Mouse (Mus musculus): Measurements from ENCODE around the gene Olfr615. TPM values are rescaled to one million over a fixed set of nuclear protein-coding genes. Genes with fewer than 3 reads are reported as not detected.
"Not testable (repeated sequence)": the region's sequence is repeated elsewhere in the genome, so short reads cannot be mapped to it uniquely, and the experiment has no call there.

Gene Olfr615
- not detected in 2 replicates for polyA plus RNA-seq (2012; rRNA removed)

DNA sequence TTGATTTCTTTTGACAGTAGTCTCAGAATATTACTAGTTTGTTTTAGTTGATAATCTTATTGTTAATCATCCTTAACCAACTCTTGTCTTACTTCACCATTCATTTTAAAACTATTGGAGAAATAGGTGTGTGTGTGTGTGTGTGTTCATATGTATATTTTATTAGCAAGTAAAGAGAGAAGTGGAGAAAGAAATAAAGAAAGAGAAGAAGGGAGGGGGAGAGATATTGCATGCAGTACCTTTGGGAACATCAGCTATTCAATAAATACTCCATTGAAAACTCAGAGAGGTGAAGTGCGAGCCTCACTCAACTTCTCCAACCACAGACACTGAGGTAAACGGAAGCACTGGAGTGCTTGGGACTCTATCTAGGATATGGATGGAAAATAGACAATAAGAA is at the start of gene Olfr615:
Gene Olfr615 (plus strand): TSS at position 301 of the 400 bp plus-strand sequence.
- DNase-seq (ENCODE audit: low read depth), result no peak
- TF ChIP-seq POLR2A (IDR thresholded peaks at IDR 0.05; ENCODE audit: borderline replicate concordance, extremely low read depth, insufficient read depth, insufficient read length, poor library complexity, severe bottlenecking) (no peak), CTCF (IDR thresholded peaks at IDR 0.05; ENCODE audit: borderline replicate concordance, extremely low read depth, insufficient read depth, insufficient read length) (no peak)

DNA sequence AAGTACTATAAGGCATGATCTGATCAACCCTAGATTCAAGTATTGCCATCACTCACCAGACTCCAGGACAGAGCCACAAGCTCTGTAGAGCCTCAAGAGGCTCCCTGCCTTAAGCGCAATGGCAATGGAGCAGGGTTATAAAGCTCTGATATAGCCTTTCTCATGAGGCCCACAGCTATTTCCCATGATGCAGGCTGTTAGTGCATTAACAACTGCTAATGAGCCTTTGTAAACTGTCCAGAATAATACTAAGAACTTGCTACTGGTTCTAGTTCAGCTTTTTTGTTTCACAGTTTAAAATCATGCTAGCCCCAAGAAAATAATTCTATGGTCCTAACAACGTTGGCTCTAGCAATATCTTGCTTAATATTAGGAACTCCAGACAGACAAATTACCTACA is 43.9 kb upstream of the Olfr615 start, which contains the start of gene Olfr610:
Gene Olfr610 (minus strand): TSS at position 101 of the 400 bp plus-strand sequence.
- TF ChIP-seq CTCF (IDR thresholded peaks at IDR 0.05; ENCODE audit: borderline replicate concordance, extremely low read depth, insufficient read depth, insufficient read length), result no peak
- no peak for TF ChIP-seq POLR2A (IDR thresholded peaks at IDR 0.05; ENCODE audit: borderline replicate concordance, extremely low read depth, insufficient read depth, insufficient read length, poor library complexity, severe bottlenecking)
- no peak for DNase-seq (ENCODE audit: low read depth)

DNA sequence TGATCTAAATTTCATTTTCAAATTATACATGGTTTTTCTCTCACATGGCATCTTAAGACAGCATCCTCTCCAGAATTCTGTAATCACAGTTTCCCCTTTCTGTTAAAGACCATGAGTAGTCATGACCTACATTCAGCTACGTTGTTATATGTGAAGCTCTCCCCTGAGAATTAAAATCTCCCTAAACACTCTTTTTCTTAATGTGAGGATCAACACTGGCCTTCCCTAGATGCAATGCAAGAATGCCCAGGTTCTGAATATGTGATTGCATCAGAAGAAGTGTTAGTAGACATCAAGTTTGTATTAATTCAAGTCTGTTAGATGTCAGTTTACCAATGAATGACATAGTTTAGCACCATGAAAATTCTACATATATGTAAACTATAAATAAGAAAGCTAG is 35.1 kb upstream of the Olfr615 start, which contains the start of gene Olfr611:
Gene Olfr611 (minus strand): TSS at position 101 of the 400 bp plus-strand sequence.
- DNase-seq (ENCODE audit: low read depth), result not testable (repeated sequence)

DNA sequence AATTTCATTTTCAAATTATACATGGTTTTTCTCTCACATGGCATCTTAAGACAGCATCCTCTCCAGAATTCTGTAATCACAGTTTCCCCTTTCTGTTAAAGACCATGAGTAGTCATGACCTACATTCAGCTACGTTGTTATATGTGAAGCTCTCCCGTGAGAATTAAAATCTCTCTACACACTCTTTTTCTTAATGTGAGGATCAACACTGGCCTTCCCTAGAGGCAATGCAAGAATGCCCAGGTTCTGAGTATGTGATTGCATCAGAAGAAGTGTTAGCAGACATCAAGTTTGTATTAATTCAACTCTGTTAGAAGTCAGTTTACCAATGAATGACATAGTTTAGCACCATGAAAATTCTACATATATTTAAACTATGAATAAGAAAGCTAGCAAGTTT is 13.3 kb upstream of the Olfr615 start, which contains the start of gene Olfr612:
Gene Olfr612 (minus strand): TSS at position 101 of the 400 bp plus-strand sequence.
- not testable (repeated sequence) for DNase-seq (ENCODE audit: low read depth)

DNA sequence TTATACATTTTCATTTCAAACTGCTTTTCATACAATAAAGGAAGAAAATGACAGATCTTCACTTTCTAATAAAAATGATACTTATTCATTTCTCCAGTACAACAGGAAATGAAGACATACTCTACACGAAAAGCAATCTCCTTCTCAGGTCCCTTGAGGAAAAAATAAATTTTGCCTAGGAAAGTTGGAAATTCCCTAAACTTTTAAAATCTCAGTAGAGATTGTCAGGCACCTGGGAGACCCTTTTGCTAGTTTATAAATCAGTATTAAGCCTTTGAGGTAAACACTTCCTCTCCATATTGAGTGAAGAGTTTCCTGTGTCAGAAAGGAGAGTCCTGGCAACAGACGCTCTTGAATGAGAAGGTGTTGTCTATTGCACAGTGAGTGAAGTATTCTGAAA is 8.1 kb upstream of the Olfr615 start, which contains the start of gene Olfr613:
Gene Olfr613 (plus strand): TSS at position 301 of the 400 bp plus-strand sequence.
- TF ChIP-seq CTCF (IDR thresholded peaks at IDR 0.05; ENCODE audit: borderline replicate concordance, extremely low read depth, insufficient read depth, insufficient read length) (no peak), POLR2A (IDR thresholded peaks at IDR 0.05; ENCODE audit: borderline replicate concordance, extremely low read depth, insufficient read depth, insufficient read length, poor library complexity, severe bottlenecking) (no peak)
- DNase-seq (ENCODE audit: low read depth), result no peak

DNA sequence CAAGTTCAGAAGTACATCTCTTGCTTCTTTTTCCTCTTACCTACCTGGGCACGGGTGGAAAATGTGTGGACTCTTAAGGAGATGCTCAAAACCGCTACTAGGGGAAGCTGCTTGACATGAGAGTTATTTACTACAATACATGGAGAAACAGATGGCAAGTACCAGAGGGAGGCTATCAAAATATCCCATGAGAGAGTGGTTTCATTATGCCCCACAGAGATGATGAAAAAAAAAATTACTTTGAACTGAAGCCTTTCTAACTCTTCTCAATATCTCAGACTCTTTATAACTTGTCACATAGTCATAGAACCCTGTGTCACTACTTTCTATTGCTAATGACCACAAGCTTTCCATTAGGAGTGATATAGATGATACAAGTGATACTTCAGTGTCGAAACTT is 13.2 kb downstream of the Olfr615 start, which contains the start of gene Olfr616:
Gene Olfr616 (minus strand): TSS at position 101 of the 400 bp plus-strand sequence.
- DNase-seq (ENCODE audit: low read depth), result no peak
- TF ChIP-seq CTCF (IDR thresholded peaks at IDR 0.05; ENCODE audit: borderline replicate concordance, extremely low read depth, insufficient read depth, insufficient read length) (no peak), POLR2A (IDR thresholded peaks at IDR 0.05; ENCODE audit: borderline replicate concordance, extremely low read depth, insufficient read depth, insufficient read length, poor library complexity, severe bottlenecking) (no peak)

DNA sequence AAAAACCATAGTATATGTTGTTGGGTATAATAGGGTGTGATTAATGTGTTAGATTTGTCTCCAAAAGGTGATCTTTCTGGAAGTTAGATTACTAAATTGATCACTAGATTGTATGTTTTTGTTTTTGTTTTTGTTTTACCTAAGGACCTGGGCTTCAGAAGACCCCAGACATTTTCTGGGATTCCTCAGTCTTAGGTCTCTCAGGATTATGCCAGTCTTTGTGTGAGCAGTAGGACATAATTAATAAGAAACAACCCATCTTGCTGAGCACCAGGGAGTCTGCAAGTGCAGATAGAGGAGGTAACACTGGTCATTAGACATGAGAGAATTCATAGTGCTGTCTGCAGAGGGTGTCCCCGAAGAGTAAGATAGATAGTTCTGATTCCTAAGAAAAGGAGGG is 16.9 kb downstream of the Olfr615 start, which contains the start of gene Olfr617:
Gene Olfr617 (plus strand): TSS at position 301 of the 400 bp plus-strand sequence.
- TF ChIP-seq POLR2A (IDR thresholded peaks at IDR 0.05; ENCODE audit: borderline replicate concordance, extremely low read depth, insufficient read depth, insufficient read length, poor library complexity, severe bottlenecking), result no peak
- TF ChIP-seq CTCF (IDR thresholded peaks at IDR 0.05; ENCODE audit: borderline replicate concordance, extremely low read depth, insufficient read depth, insufficient read length), result no peak
- DNase-seq (ENCODE audit: low read depth), result no peak

DNA sequence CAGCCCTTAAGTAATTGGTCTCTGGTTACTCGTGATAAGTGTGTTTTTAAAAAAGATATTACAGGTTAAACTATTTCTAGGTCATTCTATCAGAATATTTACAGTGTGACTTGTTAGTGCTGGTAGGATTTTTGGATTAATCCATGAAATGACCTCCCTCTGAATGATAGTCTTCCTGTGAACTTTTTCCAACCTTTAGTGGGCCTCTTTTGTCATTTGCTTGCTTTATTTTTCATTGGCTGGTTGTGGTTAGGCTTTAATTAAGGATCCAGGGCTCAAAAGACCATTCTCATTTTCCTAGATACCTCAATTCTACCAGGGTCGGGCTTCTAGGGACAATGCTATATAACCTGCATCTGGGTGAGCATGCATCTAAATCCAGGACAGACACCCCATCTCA is 33.9 kb downstream of the Olfr615 start, which contains the start of gene Olfr618:
Gene Olfr618 (plus strand): TSS at position 301 of the 400 bp plus-strand sequence.
- no peak for DNase-seq (ENCODE audit: low read depth)
- no peak for TF ChIP-seq CTCF (IDR thresholded peaks at IDR 0.05; ENCODE audit: borderline replicate concordance, extremely low read depth, insufficient read depth, insufficient read length)
- no peak for TF ChIP-seq POLR2A (IDR thresholded peaks at IDR 0.05; ENCODE audit: borderline replicate concordance, extremely low read depth, insufficient read depth, insufficient read length, poor library complexity, severe bottlenecking)

DNA sequence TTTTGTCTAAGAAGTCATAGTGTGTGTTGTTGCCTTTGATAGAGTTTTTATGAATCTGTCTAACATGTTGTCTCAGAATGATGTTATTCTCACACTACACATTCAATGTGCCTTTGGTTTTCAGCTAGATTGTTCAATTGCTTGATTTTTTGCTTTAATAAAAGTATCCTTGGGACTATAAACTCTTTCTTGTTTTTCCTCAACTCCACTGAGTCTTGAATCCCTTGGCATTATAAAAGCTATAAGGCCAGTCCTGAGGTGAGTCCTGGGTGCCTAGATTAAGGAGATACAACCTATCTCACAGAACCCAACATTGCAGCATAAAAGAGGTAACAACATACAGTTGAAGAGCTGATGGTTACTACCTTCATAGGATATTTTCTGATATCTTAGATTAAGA is 44.4 kb downstream of the Olfr615 start, which contains the start of gene Olfr619:
Gene Olfr619 (plus strand): TSS at position 301 of the 400 bp plus-strand sequence.
- TF ChIP-seq POLR2A (IDR thresholded peaks at IDR 0.05; ENCODE audit: borderline replicate concordance, extremely low read depth, insufficient read depth, insufficient read length, poor library complexity, severe bottlenecking) (no peak), CTCF (IDR thresholded peaks at IDR 0.05; ENCODE audit: borderline replicate concordance, extremely low read depth, insufficient read depth, insufficient read length) (no peak)
- DNase-seq (ENCODE audit: low read depth), result no peak

DNA sequence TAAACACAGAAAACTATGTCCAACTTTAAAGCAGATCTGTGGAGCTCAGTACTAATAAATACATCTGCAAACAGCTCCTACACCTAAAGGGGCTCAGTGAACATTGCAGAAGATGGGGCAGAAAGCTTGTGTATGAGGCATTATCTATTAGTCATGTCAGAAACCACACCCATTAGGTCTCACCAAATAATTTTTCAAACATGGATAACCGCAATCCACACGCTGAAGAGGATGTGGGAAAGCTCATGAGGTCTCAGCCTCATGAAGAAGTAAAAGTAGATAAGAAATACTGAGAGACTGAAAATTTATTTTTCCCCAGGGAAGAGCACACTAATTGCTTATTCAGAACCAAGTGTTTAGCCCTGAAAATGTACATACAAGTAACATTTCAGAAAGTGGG is 51.5 kb downstream of the Olfr615 start:
- no peak for TF ChIP-seq CTCF (IDR thresholded peaks at IDR 0.05; ENCODE audit: borderline replicate concordance, extremely low read depth, insufficient read depth, insufficient read length)
- no peak for TF ChIP-seq POLR2A (IDR thresholded peaks at IDR 0.05; ENCODE audit: borderline replicate concordance, extremely low read depth, insufficient read depth, insufficient read length, poor library complexity, severe bottlenecking)
- no peak for DNase-seq (ENCODE audit: low read depth)

DNA sequence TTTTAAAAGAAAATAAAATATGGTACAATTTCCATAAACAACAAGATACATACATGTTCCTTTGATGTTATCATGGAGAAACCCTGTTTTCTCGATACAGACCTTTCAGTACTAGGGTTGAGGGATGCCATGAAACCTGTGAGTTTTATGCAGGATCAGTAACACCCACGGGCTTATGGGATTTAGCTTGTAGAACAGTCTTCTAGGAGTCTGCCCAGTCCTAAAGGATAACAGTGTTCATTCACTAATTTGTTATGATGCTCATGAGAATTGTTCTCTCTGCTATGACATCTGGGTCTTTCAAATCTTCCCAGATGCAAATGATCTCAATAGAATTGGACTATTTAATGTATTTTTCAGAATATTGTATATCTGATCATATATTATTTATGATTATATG is 56.6 kb downstream of the Olfr615 start, which contains the start of gene Olfr620:
Gene Olfr620 (minus strand): TSS at position 101 of the 400 bp plus-strand sequence.
- TF ChIP-seq CTCF (IDR thresholded peaks at IDR 0.05; ENCODE audit: borderline replicate concordance, extremely low read depth, insufficient read depth, insufficient read length) (no peak), POLR2A (IDR thresholded peaks at IDR 0.05; ENCODE audit: borderline replicate concordance, extremely low read depth, insufficient read depth, insufficient read length, poor library complexity, severe bottlenecking) (no peak)

More for the DNA sequence above, 56.6 kb downstream of the Olfr615 start, which contains the start of gene Olfr620:
- no peak for DNase-seq (ENCODE audit: low read depth)

Other genes with a start within 250 kb of the Olfr615 start
- gene Olfr597, start 239.8 kb upstream of the Olfr615 start, polyA plus RNA-seq (2012; rRNA removed), result not detected in 2 replicates
- gene Olfr598, start 232.5 kb upstream of the Olfr615 start, polyA plus RNA-seq (2012; rRNA removed), result not detected in 2 replicates
- gene Olfr599, start 220.2 kb upstream of the Olfr615 start, polyA plus RNA-seq (2012; rRNA removed), result not detected in 2 replicates
- gene Olfr600, start 206.4 kb upstream of the Olfr615 start, polyA plus RNA-seq (2012; rRNA removed), result not detected in 2 replicates
- gene Olfr601, start 193.4 kb upstream of the Olfr615 start, polyA plus RNA-seq (2012; rRNA removed), result not detected in 2 replicates
- gene Olfr603, start 169.9 kb upstream of the Olfr615 start, polyA plus RNA-seq (2012; rRNA removed), result not detected in 2 replicates
- not detected in 2 replicates for gene Usp17lc, start 141.0 kb upstream of the Olfr615 start, polyA plus RNA-seq (2012; rRNA removed)
- gene Olfr605, start 110.6 kb upstream of the Olfr615 start, polyA plus RNA-seq (2012; rRNA removed), result not detected in 2 replicates
- not detected in 2 replicates for gene Olfr606, start 107.0 kb upstream of the Olfr615 start, polyA plus RNA-seq (2012; rRNA removed)
- not detected in 2 replicates for gene Olfr607, start 91.9 kb upstream of the Olfr615 start, polyA plus RNA-seq (2012; rRNA removed)
- not detected in 2 replicates for gene Olfr608, start 86.2 kb upstream of the Olfr615 start, polyA plus RNA-seq (2012; rRNA removed)
- not detected in 2 replicates for gene Olfr609, start 58.0 kb upstream of the Olfr615 start, polyA plus RNA-seq (2012; rRNA removed)
- gene Olfr610, start 44.0 kb upstream of the Olfr615 start, polyA plus RNA-seq (2012; rRNA removed), result not detected in 2 replicates
- not detected in 2 replicates for gene Olfr611, start 35.2 kb upstream of the Olfr615 start, polyA plus RNA-seq (2012; rRNA removed)
- not detected in 2 replicates for gene Olfr612, start 13.4 kb upstream of the Olfr615 start, polyA plus RNA-seq (2012; rRNA removed)
- gene Olfr613, start 8.0 kb upstream of the Olfr615 start, polyA plus RNA-seq (2012; rRNA removed), result not detected in 2 replicates
- not detected in 2 replicates for gene Olfr616, start 13.1 kb downstream of the Olfr615 start, polyA plus RNA-seq (2012; rRNA removed)
- gene Olfr617, start 17.0 kb downstream of the Olfr615 start, polyA plus RNA-seq (2012; rRNA removed), result not detected in 2 replicates
- 0.05 TPM in 1 of 2 replicates, not detected in the other for gene Olfr618, start 34.0 kb downstream of the Olfr615 start, polyA plus RNA-seq (2012; rRNA removed)
- not detected in 2 replicates for gene Olfr619, start 44.5 kb downstream of the Olfr615 start, polyA plus RNA-seq (2012; rRNA removed)
- not detected in 2 replicates for gene Olfr620, start 56.5 kb downstream of the Olfr615 start, polyA plus RNA-seq (2012; rRNA removed)
- gene Olfr622, start 86.6 kb downstream of the Olfr615 start, polyA plus RNA-seq (2012; rRNA removed), result not detected in 2 replicates
- not detected in 2 replicates for gene Olfr623, start 107.6 kb downstream of the Olfr615 start, polyA plus RNA-seq (2012; rRNA removed)
- 0.01 TPM in 1 of 2 replicates, not detected in the other for gene Olfr624, start 115.1 kb downstream of the Olfr615 start, polyA plus RNA-seq (2012; rRNA removed)
- gene Olfr625-ps1, start 126.6 kb downstream of the Olfr615 start, polyA plus RNA-seq (2012; rRNA removed), result not detected in 2 replicates
- gene Olfr243, start 158.6 kb downstream of the Olfr615 start, polyA plus RNA-seq (2012; rRNA removed), result not detected in 2 replicates
- not detected in 2 replicates for gene Olfr628, start 174.3 kb downstream of the Olfr615 start, polyA plus RNA-seq (2012; rRNA removed)
- not detected in 2 replicates for gene Olfr629, start 188.9 kb downstream of the Olfr615 start, polyA plus RNA-seq (2012; rRNA removed)
- not detected in 2 replicates for gene Olfr630, start 201.3 kb downstream of the Olfr615 start, polyA plus RNA-seq (2012; rRNA removed)
- not detected in 2 replicates for gene Olfr69, start 215.5 kb downstream of the Olfr615 start, polyA plus RNA-seq (2012; rRNA removed)
- gene Olfr68, start 223.6 kb downstream of the Olfr615 start, polyA plus RNA-seq (2012; rRNA removed), result not detected in 2 replicates
- gene Olfr67, start 235.7 kb downstream of the Olfr615 start, polyA plus RNA-seq (2012; rRNA removed), result not detected in 2 replicates